Mouse (Mus musculus): ENCODE results near the gene Ctdspl.

DNA sequence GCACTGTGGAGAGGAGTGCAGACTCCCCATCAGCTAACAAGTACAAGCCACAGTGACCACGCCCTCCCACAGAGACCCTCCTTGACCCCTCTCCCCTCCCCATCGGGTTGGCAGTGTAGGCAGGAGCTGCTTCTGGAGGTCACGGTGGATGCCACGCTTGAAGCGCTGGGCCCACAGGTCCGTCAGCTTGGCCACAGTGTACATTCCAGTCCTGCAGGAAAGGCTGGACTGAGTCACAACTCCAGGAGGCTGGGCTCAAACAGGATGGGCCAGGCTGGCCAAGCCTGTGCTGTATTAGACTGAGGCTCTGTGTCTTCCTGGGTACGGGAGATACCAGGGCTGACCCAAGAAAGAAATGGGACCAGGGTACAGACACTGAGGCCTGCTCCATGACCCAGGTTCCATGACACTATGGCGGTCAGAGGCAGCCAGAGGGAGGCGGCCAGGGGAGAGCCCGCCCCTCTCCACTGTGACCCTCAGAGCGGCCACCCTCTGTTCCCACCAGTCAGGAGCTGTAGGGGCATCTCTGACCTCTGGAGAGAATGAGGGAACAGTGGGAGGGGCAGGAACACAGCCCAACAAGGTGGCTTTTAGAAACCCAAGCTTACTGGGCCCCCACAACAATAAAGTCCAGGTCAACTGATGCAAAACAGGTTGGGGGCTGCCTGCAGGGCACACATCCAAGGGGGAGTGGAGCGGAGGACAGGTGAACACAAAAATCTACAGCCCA lies 165.5 kb downstream of the Ctdspl start:
- TF ChIP-seq CTCF (IDR thresholded peaks at IDR 0.05; ENCODE audit: low read depth, low read length) (no peak), POLR2A (IDR thresholded peaks at IDR 0.05; ENCODE audit: borderline replicate concordance, low read depth, low read length) (no peak)
